Mouse (Mus musculus): ENCODE results near the gene Itpr2.

Gene Itpr2

DNA sequence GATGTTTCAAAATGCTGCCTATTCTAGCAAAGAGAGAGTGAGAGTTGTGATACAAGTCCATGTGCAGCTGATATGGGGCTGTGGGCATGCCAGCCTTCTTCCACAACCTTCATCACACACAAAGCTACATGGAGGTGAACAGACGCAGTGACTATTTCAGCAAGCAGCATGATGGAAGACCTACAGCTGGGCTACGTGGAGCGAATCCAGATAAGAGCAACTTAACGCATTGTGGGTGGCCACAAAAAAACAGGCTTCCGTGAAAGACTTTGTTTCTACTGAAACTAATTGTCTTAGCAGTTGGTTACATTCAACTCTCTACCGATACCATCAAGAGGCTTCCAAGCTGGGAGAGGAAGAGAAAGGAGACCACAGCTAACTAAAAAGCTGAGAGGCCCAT, 81.3 kb downstream of the Itpr2 start:
- DNase-seq (ENCODE audit: low read depth, low spot score), result no peak

DNA sequence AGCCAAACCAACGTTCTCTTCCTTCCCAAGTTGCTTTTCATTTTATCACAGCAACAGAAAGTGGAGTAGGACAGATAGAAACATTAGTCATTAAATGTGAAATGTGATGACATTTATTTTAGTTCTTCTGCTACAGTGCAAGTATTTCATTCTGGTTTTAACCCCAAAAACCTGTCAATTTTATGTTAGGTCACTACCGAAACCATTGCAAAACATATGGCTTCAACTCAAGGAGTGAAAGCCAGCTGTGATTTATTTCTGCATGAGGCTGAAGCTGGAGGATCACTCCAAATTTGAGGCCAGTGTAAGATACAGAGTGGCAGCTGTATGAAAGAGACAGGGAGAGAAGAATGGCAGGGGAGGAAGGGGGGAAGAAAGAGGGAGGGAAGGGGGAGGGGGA, 85.6 kb downstream of the Itpr2 start:
- DNase-seq (ENCODE audit: low read depth, low spot score), result no peak

DNA sequence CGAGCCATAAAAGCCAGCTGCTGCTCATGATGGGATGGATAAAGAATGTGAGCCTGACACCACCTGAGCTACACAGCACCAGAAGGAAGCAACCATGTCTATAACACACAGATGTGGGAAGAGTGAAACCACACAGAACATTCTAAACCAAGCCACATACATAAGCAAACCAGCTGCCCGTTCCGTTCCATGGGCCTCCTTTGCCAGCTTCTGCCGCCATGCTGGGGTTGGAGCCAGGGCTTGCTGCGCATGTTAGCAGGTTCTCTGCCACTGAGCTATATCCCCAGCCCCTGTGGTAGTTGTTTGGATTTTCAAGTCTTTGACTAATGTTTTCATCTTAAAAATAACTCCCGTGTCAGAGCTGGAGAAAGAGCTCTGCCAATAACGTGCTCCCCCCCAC, 87.9 kb downstream of the Itpr2 start:
- DNase-seq (ENCODE audit: low read depth, low spot score), result no peak

DNA sequence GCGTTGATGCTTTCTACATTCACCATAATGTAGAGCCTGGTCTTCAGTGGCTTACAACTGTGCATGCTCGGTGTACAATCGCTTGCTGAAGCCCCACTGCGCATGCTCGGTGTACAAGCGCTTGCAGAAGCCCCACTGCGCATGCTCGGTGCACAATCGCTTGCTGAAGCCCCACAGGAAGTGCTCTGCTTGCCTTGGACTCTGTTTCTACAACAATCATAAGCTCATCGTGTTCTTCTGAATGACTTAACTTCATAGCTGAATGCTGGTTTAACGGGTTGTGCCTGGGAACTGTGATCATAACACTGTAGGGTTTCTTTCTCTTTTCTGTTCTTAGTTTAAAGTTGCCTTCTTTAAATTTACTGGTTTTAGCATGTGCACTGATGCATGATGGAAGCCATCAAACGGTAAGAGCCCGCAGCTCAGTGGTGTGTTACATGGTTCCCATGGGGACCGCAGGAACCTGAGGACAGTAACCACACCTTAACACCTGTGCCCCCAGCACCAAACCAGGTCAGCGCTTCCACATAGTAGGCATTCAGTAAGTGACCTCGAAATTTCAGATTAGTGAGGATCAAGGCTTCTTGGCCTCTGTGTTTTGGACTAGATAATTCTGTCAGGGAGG, 90.5 kb downstream of the Itpr2 start:
- no peak for DNase-seq (ENCODE audit: low read depth, low spot score)

DNA sequence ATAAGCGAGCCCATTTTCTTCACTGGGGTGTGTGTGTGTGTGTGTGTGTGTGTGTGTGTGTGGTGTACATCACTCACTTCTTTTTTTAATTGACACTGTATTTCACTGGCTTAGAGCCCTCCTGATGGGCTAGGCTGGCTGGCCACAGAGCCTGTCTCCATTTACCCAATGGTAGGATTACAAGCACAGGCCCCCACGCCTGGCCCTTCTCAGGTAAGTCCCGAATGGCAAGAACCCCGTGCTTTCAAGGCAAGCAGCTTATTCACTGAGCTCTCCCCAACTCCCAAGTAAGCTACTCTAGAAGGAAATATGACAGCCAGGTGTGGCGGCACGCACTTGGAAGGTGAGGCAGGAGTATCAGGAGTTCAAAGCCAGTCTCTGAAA, 91.6 kb downstream of the Itpr2 start:
- DNase-seq (ENCODE audit: low read depth, low spot score), result no peak

DNA sequence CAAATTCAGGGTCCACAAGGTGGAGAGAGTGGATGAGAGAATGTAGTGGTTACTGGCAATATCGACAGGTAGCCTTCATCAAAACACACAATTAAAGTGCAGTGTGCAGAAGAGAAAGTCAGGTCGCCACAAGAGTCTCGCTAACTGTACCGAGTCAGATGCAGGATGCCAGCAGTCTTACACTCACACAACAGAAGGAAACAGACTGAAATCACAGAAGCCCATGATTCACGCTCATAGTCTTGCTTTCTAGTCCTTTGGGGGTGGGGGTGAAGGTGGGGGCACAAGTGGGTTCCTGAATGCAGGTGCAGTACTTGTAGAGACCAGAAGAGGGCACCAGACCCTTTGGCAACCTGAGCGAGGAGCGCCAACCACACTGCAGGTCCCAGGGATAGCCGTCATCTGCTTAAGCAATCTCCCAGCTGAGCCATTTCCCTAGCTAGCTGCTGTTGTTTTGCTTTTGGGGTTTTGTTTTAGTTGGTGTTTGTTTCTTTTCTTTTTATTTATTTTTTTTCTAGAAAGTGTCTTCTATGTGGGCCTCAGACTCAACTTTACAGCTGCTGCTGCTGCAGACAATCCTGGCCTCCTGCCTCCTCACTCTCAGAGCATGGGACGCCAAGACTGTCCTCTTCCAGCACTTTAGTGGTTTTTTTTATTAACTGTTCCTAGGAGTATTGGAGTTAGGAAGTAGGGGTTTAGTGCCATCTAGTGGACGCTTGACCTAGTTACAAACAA, 92.2 kb downstream of the Itpr2 start:
- DNase-seq (ENCODE audit: low read depth, low spot score), result peak; percentile 65

DNA sequence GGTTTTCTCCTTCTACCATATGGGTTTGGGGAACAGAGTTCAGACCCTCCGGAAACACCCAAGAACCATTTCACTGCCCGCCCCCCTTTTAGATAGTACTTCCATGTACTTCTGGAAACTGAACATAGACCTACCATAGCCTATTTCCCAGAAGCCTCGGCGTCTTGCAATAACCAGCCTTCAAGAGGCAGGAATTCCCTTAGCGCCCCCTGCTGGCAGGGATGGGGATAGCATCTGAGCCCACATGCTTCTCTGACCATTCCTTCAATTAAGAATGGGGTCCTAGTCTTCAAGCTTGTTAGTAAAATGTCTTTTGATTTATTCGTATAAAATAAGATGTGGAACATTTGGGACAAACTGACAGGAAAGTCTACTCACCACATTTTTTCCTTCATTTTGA, 96.6 kb downstream of the Itpr2 start:
- peak; percentile 53 for DNase-seq (ENCODE audit: low read depth, low spot score)

DNA sequence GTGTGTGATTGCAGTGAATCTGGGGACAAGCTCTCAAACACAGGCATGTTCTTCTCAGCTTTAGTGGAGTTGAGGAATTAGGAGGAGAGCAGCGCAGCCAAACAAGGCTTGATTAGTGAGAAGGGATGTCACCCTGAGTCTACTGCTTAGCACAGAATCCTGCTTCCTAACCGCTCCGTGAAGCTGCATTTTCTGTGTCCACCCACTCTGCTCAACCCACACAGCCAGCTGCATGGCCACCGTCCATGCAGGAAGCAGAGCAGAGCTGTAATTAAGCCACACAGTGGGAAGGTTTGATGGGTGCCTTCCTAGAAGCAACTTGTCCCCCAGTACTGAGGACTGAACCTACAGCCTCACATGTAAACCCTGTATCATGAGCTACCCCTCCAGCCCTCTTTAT, 97.1 kb downstream of the Itpr2 start:
- DNase-seq (ENCODE audit: low read depth, low spot score), result no peak

DNA sequence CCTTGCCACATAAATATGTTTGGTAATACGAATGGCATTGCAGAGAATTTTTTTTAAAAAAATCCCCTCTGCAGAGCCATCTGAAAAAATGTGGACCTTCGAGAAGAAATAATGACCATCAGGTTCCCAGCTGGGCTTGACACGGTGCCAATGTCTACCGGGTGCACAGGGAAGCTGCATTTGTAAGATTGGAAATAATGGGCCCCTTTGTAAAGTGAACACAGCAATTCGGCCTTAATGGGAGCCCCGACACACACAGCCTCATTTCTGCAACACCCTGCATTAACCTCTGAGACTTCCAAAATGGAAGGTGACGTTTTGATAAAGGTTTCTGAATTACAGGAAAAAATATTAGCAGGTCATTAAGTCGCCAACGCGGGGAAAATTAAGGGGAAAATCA, 97.9 kb downstream of the Itpr2 start:
- DNase-seq (ENCODE audit: low read depth, low spot score), result no peak

DNA sequence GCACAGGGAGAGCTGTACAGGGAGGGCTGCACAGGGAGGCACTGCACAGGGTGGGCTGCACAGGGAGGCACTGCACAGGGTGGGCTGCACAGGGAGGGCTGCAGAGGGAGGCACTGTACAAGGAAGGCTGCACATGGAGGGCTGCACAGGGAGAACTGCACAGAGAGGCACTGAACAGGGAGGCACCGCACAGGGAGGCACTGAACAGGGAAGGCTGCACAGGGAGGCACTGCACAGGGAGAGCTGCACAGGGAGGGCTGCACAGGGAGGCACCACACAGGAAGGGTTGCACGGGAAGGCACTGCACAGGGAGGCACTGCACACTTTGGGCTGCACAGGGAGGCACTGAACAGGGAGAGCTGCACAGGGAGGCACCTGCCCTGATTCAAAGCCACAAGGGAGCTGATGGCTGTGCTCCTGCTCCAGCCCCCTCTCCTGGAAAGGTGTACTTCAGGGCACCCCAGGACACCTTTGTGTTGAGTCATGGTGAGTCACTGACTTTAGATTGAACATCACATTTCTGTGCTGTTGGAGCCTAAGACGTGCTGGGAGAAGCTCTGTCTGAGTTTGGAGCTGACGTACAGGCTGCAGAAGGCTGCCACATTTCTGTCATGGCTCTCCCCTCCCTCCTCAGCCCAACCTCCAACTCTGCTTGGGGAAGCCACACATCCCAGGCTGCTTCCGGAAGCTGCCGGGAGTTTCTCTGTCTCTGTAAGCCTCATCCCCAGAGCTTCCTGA, 98.9 kb downstream of the Itpr2 start:
- no peak for DNase-seq (ENCODE audit: low read depth, low spot score)

DNA sequence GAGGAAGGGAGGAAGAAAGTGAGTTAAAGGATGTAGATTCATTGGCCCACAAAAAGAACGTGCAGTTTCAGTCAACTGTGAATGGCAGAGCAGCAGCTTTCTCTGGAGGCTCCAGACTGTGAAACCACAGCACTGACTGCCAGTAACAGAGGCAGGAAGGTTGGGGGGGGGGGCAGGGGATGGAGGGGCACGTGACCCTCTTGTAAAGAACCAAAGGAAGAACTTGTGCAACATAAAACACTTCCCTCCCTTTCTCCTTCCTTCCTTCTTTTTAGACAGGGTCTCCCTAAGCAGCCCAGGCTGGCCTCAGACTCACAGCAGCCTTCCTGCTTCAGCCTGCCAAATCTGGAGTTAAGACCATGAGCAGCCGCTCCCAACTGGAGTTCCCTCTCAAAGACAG, 104.2 kb downstream of the Itpr2 start:
- no peak for DNase-seq (ENCODE audit: low read depth, low spot score)

DNA sequence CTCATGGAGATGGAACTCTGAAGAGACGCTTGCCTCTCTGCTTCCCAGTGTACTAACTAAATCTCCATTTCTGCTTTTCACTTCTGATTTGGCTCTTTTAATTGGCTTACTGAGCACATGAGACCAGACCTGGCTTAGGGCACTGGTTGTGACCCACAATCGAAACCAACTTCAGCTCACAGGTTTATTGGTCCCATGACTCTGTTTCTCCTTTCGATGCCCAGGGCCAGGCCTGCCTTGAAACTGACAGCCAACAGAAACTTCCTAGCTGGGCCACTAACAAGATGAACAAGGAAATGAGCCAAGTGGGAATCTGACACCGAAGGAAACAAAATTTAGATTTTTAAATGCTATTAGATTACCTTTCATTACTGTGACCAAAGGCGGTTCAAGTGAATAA, 105.8 kb downstream of the Itpr2 start:
- DNase-seq (ENCODE audit: low read depth, low spot score), result no peak

DNA sequence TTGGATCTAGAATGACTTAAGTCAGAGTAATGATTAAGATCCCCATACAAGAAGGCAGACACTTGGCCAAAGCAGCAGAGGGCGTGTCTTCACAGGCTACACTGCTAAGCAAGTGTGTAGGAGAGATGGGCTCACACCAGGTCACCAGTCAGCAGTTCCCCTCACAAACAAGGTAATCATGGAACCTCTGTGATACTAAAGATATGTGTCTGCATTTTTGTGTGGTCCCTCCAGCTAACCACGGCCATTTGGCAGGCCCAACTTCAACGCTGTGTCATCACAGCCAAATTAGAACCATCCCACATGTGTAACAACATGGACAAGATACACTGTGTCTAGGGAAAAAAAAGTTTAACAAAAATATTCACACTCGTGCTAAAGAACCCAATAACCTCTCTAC, 106.4 kb downstream of the Itpr2 start:
- DNase-seq (ENCODE audit: low read depth, low spot score), result no peak

DNA sequence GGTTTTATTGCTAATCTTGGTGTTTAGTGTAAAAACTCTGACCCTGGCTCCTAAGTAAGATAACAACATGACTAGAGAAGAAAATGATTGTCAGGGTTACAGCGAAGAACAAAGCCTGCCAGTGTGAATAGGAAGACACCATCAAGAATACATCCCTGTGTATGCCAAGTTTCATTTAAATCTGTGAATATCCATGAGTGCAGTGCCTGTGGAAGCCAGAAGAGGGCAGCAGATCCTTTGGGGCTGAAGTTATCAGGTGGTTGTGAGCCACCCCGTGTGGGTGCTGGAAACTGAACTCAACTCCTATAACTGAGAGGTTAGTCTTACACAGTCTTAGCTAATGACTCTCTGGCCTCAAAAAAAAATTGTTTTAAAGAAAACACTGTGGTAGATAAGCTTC, 109.8 kb downstream of the Itpr2 start:
- no peak for DNase-seq (ENCODE audit: low read depth, low spot score)

DNA sequence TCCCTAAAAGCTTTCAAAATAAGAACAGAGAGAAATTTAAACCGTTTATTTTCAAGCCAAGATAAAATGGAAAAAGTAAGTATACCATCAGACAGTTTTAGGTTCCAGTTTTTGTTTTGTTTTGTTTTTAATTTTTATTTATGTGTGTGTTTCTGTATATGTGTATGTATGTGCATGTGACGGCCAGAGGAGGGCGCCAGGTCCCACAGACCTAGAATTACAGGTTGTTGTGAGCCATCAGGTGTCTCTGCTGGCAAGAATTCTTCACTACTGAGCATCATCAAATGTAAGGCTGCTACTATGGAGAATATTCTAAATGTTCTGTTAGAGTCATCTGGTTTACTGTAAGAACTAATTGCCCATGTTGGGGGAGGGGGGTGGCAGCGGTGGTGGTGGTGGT, 111.9 kb downstream of the Itpr2 start:
- no peak for DNase-seq (ENCODE audit: low read depth, low spot score)

DNA sequence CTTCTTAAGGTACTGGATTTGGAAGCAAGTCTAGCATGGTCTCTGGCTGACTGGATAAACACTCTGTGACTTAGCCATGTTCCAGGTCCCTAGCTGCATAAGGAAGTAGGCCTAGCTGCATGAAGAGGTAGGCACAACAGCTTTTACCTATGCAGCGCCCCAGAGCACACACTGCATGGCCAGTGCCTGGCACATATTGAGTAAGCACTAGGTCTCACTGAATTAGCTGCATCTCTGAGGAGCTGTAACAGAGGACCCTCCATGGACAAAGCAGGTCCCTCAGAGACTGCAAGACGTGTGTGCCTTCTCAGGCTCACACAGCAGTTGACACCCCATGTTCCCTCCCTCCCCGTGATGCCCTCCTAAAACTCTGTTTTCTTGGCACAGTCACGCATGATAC, 114.0 kb downstream of the Itpr2 start:
- DNase-seq (ENCODE audit: low read depth, low spot score), result no peak

DNA sequence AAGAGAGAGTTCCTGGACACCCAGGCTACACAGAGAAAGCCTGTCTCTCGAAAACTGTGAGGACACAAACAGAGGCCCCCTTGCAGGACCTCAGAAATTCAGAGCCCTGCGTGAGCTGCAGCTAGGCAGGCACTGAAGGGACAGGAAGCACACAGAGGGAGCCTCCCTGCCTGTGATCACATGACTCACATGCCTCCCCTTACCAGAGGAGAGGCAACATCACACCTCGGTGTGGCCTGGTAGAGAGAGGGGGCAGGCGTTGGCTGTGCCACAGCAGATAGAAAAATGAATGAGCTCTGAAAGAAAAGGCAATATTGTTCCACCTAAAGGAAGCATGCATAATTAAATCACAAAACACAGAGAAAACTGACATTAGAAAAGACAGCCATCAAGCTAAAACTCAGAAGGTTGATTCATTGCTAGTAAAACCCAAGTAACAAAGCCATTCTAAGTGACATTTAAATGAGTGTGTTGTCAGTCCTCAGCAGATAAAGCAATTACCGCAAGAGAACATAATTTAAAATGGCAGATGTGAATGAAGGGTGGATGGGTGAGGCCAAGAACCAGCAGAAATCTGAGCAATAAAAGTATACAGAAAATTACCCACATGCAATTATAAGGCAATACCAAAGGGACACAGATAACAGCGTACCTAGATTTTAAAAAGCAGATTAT, 114.8 kb downstream of the Itpr2 start:
- no peak for DNase-seq (ENCODE audit: low read depth, low spot score)

DNA sequence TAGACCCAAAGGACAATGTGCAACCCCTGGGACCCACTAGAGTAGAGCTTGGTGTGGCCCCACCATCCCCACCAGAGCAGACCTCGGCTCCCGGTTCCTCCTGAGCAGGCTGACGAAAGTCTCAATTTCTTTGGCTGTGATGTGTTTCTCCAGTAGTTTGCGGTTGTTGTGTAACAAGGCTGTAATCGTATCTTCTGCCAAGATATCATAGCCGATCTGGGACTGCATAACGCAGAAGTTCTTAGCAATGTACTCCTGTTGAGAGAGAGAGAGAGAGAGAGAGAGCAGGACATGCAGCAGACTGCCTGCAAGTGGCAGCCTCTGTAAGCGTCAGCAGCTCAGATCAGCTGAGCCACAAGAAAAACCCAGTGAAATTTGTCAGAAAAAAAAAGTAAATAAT, 122.8 kb downstream of the Itpr2 start:
- no peak for DNase-seq (ENCODE audit: low read depth, low spot score)

DNA sequence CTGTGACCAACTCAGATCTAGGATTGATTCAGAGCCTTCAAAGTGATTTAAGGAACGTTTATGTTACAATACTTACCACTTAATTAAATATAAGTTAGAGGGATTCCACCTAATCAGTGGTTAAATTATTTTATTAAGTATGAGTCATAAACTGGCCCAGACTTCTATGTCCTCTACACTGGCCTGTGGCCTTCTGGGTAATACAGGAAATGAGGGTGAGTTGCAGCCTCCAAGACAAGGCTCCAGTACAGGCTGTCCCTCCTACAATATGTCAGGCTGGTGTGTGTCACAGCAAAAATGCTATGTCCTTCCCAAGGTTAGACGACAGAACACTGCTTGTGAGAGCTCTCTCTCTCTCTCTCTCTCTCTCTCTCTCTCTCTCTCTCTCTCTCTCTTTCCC, 130.5 kb downstream of the Itpr2 start:
- no peak for DNase-seq (ENCODE audit: low read depth, low spot score)

DNA sequence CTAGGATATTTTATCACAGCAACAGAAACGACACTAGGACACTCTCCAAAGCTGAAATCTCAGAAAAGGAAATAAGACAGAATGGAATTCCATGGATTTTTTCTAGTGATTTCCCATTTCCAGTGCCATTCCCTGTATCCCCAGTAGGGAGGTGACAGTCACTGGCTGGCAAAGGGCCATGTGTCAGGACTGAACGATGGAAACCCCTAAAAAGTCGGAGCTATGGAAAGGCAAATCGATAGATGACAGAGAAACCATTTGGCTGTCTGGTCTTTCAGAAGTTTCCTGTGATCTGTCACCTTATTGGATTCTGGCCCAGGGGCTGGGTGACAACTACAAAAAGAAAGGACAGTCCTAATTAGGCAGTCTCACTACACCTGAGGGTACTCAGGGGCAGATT, 135.8 kb downstream of the Itpr2 start:
- DNase-seq (ENCODE audit: low read depth, low spot score), result no peak

DNA sequence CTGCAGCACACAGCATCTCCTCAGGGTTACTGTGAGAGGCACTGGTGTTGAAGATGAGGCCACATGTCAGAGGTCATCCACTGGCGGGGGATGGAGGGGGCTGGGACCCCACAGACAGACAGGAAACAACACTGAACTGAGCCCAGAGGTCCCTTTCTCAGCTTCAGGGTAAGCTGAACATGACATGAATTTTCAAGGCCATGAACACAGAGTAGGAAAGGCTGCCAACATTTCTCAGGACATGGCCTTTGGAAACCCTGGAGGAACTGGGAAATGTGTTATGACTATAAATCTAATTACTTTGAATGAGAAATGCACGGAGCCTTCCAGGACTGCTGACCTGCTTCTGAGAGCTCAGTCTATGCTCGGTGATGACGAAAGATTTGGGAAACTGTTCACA, 144.1 kb downstream of the Itpr2 start:
- no peak for DNase-seq (ENCODE audit: low read depth, low spot score)

DNA sequence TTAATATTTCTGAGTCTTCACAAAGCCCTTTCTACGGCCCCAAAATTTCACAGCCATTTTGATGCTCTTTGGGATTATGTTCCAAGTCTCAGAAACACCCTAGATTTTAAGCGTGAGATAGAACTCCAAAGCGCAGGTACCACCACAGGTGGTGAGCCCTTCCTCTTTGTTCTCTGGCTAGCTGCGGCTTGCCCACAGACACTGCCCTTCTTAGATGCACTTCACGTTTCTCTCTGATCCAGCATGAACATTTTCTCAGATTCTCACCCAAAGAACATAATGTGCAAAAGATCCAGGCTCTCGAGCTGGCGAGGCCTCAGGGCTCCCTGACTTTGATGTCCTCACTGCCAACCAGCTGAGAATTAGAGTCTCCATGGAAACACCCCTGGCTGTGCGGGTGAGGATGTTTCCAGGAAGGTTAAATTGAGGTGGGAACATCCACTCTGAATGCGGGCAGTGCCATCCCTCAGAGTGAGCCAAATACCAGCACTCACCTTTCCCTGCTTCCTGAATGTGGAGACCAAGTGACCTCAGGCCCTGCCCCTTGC, 149.7 kb downstream of the Itpr2 start:
- DNase-seq (ENCODE audit: low read depth, low spot score), result no peak
